Mouse (Mus musculus) brain, embryonic 18.5 days (tissue): ENCODE data around the gene Olfr606.
"Not testable (repeated sequence)": the region's sequence is repeated elsewhere in the genome, so short reads cannot be mapped to it uniquely, and the experiment has no call there.

Source experiments
- DNase-seq: peaks from one replicate; pipeline ENCODE4 v3.0.0-alpha.2; 2012; ENCODE audit warnings: low read depth, low spot score

Gene Olfr606

DNA sequence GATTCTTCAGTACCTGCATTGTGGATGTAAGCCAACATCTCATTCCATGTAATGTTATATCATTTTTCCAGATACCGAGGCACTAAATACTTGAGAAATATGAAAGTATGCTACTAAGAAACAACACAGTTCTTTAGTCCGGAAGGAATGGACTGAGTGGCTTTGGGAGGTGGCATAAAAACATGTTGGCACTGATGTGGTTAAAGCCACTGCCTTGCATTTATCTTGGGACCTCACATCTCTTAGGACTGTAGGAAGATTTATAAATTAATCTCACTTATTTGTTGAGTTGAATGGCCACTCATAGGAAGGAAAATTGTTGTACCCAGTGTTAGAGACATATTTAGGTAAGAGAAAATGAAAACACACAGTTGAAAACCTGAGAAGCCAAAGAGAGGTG is at the start of gene Olfr606:
TSS of gene Olfr606 (plus strand) at position 301 of the 400 bp plus-strand sequence.
- DNase-seq, result no peak

DNA sequence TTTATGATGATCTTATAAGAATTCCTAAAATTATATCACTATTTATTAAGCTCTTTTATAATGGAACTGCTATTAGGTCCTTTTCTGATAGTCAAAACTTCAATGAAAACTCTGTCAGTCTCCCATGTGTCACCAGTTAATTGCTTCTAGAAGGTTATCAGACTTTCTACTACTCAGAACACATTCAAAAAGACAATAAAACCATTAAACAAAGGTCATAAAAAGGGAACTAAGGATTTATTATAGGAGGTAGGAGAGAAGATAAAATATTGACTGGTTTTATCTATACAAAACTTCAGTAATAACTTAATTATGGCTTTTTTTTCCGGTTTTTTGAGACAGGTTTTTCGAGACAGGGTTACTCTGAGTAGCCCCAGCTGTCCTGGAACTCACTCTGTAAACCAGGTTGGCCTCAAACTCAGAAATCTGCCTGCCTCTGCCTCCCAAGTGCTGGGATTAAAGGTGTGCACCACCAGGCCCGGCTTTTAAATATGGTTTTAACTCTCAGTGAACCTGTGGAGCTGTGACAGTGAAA is 42.3 kb upstream of the Olfr606 start:
- not testable (repeated sequence) for DNase-seq

DNA sequence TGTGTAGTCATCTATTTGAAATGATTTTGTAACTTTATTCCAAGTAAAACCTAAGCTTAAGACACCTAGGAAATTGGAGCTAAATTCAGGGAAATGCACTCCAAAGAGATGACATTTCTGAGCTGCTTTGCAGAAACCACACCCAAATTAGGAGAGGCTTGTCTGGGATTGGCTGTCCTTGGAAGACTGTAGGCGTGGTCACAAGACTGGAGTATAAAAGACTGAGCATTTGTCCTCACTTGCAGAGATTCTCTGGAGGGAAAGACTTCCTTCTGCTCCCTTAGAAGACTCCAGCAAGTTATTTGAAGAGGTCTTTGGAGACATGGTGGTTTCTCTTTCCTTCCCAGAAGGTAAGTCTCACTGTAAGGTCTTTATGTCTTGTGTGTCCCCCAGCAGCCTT is 34.1 kb upstream of the Olfr606 start, which contains the start of gene Usp17lc:
TSS of gene Usp17lc (plus strand) at position 301 of the 400 bp plus-strand sequence.
- DNase-seq, result not testable (repeated sequence)

DNA sequence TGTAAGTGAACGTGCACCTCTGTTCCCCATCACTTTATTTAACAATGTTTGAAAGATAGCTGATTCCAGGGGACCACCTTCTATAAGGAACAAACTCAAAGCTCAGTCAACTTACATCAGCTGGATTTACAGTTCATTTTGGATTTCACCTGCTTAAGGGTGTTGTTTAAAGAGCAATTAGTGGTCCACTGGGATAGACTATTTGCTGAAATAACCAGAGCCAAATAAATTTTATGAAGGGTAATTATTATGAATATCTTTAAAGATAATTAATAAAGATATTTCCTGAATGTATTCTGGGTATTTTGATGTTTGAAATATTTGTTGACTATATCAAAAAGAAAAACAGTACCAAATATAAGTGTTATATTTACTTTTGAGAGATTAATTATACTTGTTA is 3.5 kb upstream of the Olfr606 start, which contains the start of gene Olfr605:
TSS of gene Olfr605 (minus strand) at position 101 of the 400 bp plus-strand sequence.
- DNase-seq, result no peak

DNA sequence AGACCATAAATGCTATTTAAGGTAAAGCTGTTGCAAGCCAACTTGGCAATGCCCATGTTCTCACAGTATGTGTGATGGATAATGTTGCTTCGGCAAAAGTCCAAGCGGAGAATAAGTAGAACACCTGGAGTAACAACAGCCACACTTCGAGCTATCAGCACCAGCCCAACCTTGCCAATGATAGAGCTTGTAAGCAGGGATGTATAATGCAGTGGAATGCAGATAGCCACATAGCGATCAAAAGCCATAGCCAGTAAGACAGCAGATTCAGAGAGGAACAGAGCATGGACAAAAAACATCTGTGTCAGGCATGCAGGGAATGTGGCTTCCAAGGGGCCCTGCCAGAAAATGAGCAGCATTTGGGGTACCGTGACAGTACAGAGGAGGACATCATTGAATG is 11.7 kb downstream of the Olfr606 start:
- DNase-seq, result no peak

DNA sequence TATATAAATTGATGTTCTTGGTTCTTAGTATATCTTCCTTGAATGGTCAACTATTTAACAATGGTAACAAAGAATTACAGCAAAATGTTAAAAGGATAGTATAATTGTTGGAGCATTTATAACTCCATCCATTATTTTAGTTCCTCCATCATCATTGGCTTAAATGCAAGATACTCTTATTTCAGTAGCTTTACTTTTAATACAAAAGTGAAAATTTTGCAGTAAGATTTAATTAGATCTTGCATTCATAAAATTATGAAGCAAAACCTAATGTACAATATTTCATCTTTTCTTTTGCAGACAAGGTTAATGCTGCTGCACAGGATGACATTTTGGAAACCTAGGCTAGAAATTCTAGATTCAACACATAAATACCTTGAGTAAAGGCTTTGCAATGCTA is 20.7 kb downstream of the Olfr606 start, which contains the start of gene Olfr608:
TSS of gene Olfr608 (plus strand) at position 301 of the 400 bp plus-strand sequence.
- no peak for DNase-seq

DNA sequence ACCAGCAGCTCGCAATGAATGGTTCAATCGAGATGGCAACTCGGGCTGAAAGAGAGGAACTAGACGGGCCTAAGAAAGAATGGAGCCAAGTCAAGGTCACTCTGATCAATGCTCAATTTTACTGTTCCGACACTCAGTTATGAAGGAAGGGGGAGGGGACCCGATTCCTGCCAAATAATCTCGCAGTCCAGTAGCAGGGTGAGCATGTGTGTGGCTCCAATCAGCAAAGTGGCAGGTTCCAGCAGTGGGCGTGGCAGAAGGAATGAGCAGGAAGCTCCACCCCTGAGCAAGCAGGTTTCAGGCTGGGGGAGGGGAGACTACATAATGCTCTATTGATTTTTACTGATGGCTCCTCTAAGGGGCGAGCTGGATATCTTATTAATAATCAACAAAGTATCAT is 28.3 kb downstream of the Olfr606 start:
- not testable (repeated sequence) for DNase-seq

DNA sequence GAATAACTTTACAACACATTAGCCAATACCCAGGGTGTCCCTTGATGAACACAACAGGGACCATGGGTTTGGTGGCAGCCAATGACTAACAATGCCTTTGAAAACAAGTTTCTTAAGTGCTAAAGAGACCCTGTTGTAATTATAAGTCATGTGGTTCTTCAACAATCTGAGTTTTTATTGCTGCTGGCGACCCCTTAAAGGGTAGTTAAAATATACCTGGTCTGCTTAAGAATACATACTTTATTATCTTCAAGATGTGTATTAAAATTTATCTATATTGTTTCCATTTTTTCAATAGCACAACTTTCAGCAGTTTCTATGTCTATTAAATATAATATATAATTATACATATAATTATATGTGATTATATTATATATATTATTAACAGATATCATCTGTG is 49.1 kb downstream of the Olfr606 start, which contains the start of gene Olfr609:
TSS of gene Olfr609 (minus strand) at position 101 of the 400 bp plus-strand sequence.
- no peak for DNase-seq
